Mouse (Mus musculus): ENCODE results near the gene Pacsin2. TPM values are rescaled to one million over a fixed set of nuclear protein-coding genes. Genes with fewer than 3 reads are reported as not detected.
"Not testable (repeated sequence)": the region's sequence is repeated elsewhere in the genome, so short reads cannot be mapped to it uniquely, and the experiment has no call there.

The Pacsin2 gene
- total and polyA plus RNA-seq, 2 experiments: 29.1 to 34.0 TPM

GRCm38 (mm10) chr15:83467232-83467966, 3.0 kb upstream of the Pacsin2 start:
- H3K36me3 ChIP-seq (ENCODE audit: control insufficient read depth, insufficient read depth, low read length): no peaks in the 10 kb centered on the region
- peak; percentile 26 for DNase-seq (ENCODE audit: extremely low read depth, low read depth, low spot score)
- 77% methylated on average over 9 of the region's 9 CpGs for WGBS
- H3K4me1 ChIP-seq (ENCODE audit: control insufficient read depth, insufficient read depth, low read length): peaks cover 9% of the 10 kb centered on the region
- H3K27ac ChIP-seq (replicated peaks; ENCODE audit: insufficient read depth, low read depth, low read length): no peak overlapping the region
- H3K27me3 ChIP-seq (ENCODE audit: control insufficient read depth, insufficient read depth, low read length): no peaks in the 10 kb centered on the region
- no peak for TF ChIP-seq POLR2A (IDR thresholded peaks at IDR 0.05; ENCODE audit: extremely low read depth, insufficient read depth, low read length)
- no peak overlapping the region for H3K9ac ChIP-seq (ENCODE audit: low read depth, low read length)
- no peak overlapping the region for H3K4me3 ChIP-seq (ENCODE audit: insufficient read depth, low read depth, low read length)
- H3K79me2 ChIP-seq (ENCODE audit: control insufficient read depth, insufficient read depth, low read length): peaks cover 18% of the 10 kb centered on the region

- WGBS: 81% methylated on average over 4 of the region's 4 CpGs
- H3K9ac ChIP-seq (ENCODE audit: low read depth, low read length): no peak overlapping the region
These were observed 1.9 kb upstream of the Pacsin2 start for GRCm38 (mm10) chr15:83466331-83466730.

GRCm38 (mm10) chr15:83464905-83465650, 672 bp upstream of the Pacsin2 start:
- no peak overlapping the region; the same call in 1 of the 2 replicates for H3K4me3 ChIP-seq (ENCODE audit: insufficient read depth, low read depth, low read length)
- no peak for TF ChIP-seq POLR2A (IDR thresholded peaks at IDR 0.05; ENCODE audit: extremely low read depth, insufficient read depth, low read length)
- peak; percentile 27; the same call in 1 of the 2 replicates for TF ChIP-seq CTCF (IDR thresholded peaks at IDR 0.05; ENCODE audit: low read depth, low read length)
- 76% methylated on average over 19 of the region's 19 CpGs for WGBS
- no peak for DNase-seq (ENCODE audit: extremely low read depth, low read depth, low spot score)
- H3K79me2 ChIP-seq (ENCODE audit: control insufficient read depth, insufficient read depth, low read length): peaks cover 34% of the 10 kb centered on the region
- H3K27ac ChIP-seq (replicated peaks; ENCODE audit: insufficient read depth, low read depth, low read length): no peak overlapping the region
- no peaks in the 10 kb centered on the region for H3K36me3 ChIP-seq (ENCODE audit: control insufficient read depth, insufficient read depth, low read length)
- peaks cover 9% of the 10 kb centered on the region for H3K4me1 ChIP-seq (ENCODE audit: control insufficient read depth, insufficient read depth, low read length)
- no peaks in the 10 kb centered on the region for H3K27me3 ChIP-seq (ENCODE audit: control insufficient read depth, insufficient read depth, low read length)
- no peak overlapping the region for H3K9ac ChIP-seq (ENCODE audit: low read depth, low read length)

More at GRCm38 (mm10) chr15:83466331-83466730, 1.9 kb upstream of the Pacsin2 start:
- no peaks in the 10 kb centered on the region for H3K36me3 ChIP-seq (ENCODE audit: control insufficient read depth, insufficient read depth, low read length)
- peaks cover 21% of the 10 kb centered on the region for H3K79me2 ChIP-seq (ENCODE audit: control insufficient read depth, insufficient read depth, low read length)
- H3K4me3 ChIP-seq (ENCODE audit: insufficient read depth, low read depth, low read length): no peak overlapping the region
- no peak for DNase-seq (ENCODE audit: extremely low read depth, low read depth, low spot score)
- H3K4me1 ChIP-seq (ENCODE audit: control insufficient read depth, insufficient read depth, low read length): peaks cover 9% of the 10 kb centered on the region
- no peak for TF ChIP-seq POLR2A (IDR thresholded peaks at IDR 0.05; ENCODE audit: extremely low read depth, insufficient read depth, low read length)
- TF ChIP-seq CTCF (IDR thresholded peaks at IDR 0.05; ENCODE audit: low read depth, low read length): no peak
- no peaks in the 10 kb centered on the region for H3K27me3 ChIP-seq (ENCODE audit: control insufficient read depth, insufficient read depth, low read length)
- no peak overlapping the region for H3K27ac ChIP-seq (replicated peaks; ENCODE audit: insufficient read depth, low read depth, low read length)

- Histone ChIP-seq H3K79me2 (ENCODE audit: control insufficient read depth, insufficient read depth, low read length) (peaks cover 38% of the 10 kb centered on the region), H3K36me3 (ENCODE audit: control insufficient read depth, insufficient read depth, low read length) (no peaks in the 10 kb centered on the region), H3K4me3 (ENCODE audit: insufficient read depth, low read depth, low read length) (peak overlapping the region; percentile 74), H3K4me1 (ENCODE audit: control insufficient read depth, insufficient read depth, low read length) (peaks cover 9% of the 10 kb centered on the region), H3K9ac (ENCODE audit: low read depth, low read length) (peak overlapping the region; percentile 100), H3K27ac (replicated peaks; ENCODE audit: insufficient read depth, low read depth, low read length) (peak overlapping the region; percentile 83), H3K27me3 (ENCODE audit: control insufficient read depth, insufficient read depth, low read length) (no peaks in the 10 kb centered on the region)
- peak; percentile 28 for DNase-seq (ENCODE audit: extremely low read depth, low read depth, low spot score)
- TF ChIP-seq POLR2A (IDR thresholded peaks at IDR 0.05; ENCODE audit: extremely low read depth, insufficient read depth, low read length): no peak
- no peak for TF ChIP-seq CTCF (IDR thresholded peaks at IDR 0.05; ENCODE audit: low read depth, low read length)
- WGBS: 3% methylated on average over 17 of the region's 17 CpGs
These were observed 880 bp downstream of the Pacsin2 start for GRCm38 (mm10) chr15:83463369-83464082.

- not testable (repeated sequence) for H3K27me3 ChIP-seq (ENCODE audit: control insufficient read depth, insufficient read depth, low read length); H3K4me3 ChIP-seq (ENCODE audit: insufficient read depth, low read depth, low read length); DNase-seq (ENCODE audit: extremely low read depth, low read depth, low spot score); H3K36me3 ChIP-seq (ENCODE audit: control insufficient read depth, insufficient read depth, low read length); H3K27ac ChIP-seq (replicated peaks; ENCODE audit: insufficient read depth, low read depth, low read length); H3K9ac ChIP-seq (ENCODE audit: low read depth, low read length)
- 76% methylated on average over 8 of the region's 8 CpGs for whole genome bisulfite sequencing
- H3K4me1 ChIP-seq (ENCODE audit: control insufficient read depth, insufficient read depth, low read length): peaks cover 15% of the 10 kb centered on the region
- peaks cover 41% of the 10 kb centered on the region for H3K79me2 ChIP-seq (ENCODE audit: control insufficient read depth, insufficient read depth, low read length)
These were observed 2.1 kb downstream of the Pacsin2 start for GRCm38 (mm10) chr15:83462349-83462748.
